Mouse (Mus musculus) neural tube, embryonic 13.5 days (tissue): Measurements from ENCODE around the gene Ttll3. TPM values are rescaled to one million over a fixed set of nuclear protein-coding genes. Genes with fewer than 3 reads are reported as not detected.

ENCODE experiments used
- ATAC-seq: fragments of 200-750 bp; cut with Nextera tagmentation; 2 replicates; pipeline ENCODE4 v1.8.0; 2017; ENCODE audit warnings: low read depth, mild to moderate bottlenecking, moderate TSS enrichment, moderate library complexity
- H3K27ac ChIP-seq: fragments of 300-500 bp; sonication (generic); replicated peaks from 2 replicates; pipeline ENCODE4 v1.5.1; 2015; ENCODE audit warnings: moderate library complexity, mild to moderate bottlenecking, inconsistent platforms
- H3K27me3 ChIP-seq: fragments of 300-500 bp; sonication (generic); 2 replicates; pipeline ENCODE4 v1.6.1; 2015; ENCODE audit warnings: mild to moderate bottlenecking, inconsistent platforms
- H3K36me3 ChIP-seq: fragments of 300-500 bp; sonication (generic); 2 replicates; pipeline ENCODE4 v1.6.1; 2015; ENCODE audit warnings: mild to moderate bottlenecking, inconsistent platforms
- H3K4me1 ChIP-seq: fragments of 300-500 bp; sonication (generic); replicated peaks from 2 replicates; pipeline ENCODE4 v1.6.1; 2015; ENCODE audit warnings: inconsistent platforms
- H3K4me2 ChIP-seq: fragments of 300-500 bp; sonication (generic); 2 replicates; pipeline ENCODE4 v1.6.1; 2015; ENCODE audit warnings: inconsistent platforms, mild to moderate bottlenecking, moderate library complexity
- H3K4me3 ChIP-seq: fragments of 300-500 bp; sonication (generic); 2 replicates; pipeline ENCODE4 v1.5.1; 2015; ENCODE audit warnings: mild to moderate bottlenecking, inconsistent platforms
- H3K9ac ChIP-seq: fragments of 300-500 bp; sonication (generic); 2 replicates; pipeline ENCODE4 v1.6.1; 2015; ENCODE audit warnings: moderate library complexity, mild to moderate bottlenecking, inconsistent platforms
- H3K9me3 ChIP-seq: fragments of 300-500 bp; sonication (generic); 2 replicates; pipeline ENCODE4 v1.6.1; 2016; ENCODE audit warnings: inconsistent platforms
- WGBS: fragments of 180-500 bp; shearing (Covaris S2); methylation state at CpG from one replicate; pipeline ENCODE4 v1.1.7; 2015; 5-methylcytosine and 5-hydroxymethylcytosine counted together
- polyA plus RNA-seq: library from polyadenylated mRNA; unstranded; fragments of >200 nt; fragmentation: Nextera tagmentation; extraction: Ambion mirVana; gene quantifications from 2 replicates; pipeline ENCODE4 v1.2.1, GENCODE M21; 2015

Ttll3 gene
- 9.9 and 11.3 TPM in 2 replicates for polyA plus RNA-seq

GRCm38 (mm10) chr6:113388960-113389359, at the start of gene Ttll3:
TSS of gene Ttll3 (plus strand) at chr6:113389260.
- WGBS, result 74% methylated on average over 8 of the region's 8 CpGs
- H3K36me3 ChIP-seq, result peaks cover 72% of the 10 kb centered on the region

GRCm38 (mm10) chr6:113341574-113341973, 47.5 kb upstream of the Ttll3 start:
- Histone ChIP-seq H3K36me3 (peaks cover 35% of the 10 kb centered on the region), H3K27me3 (no peaks in the 10 kb centered on the region), H3K9ac (no peak overlapping the region), H3K4me1 (peaks cover 32% of the 10 kb centered on the region), H3K27ac (no peak overlapping the region), H3K9me3 (no peaks in the 10 kb centered on the region), H3K4me2 (peak overlapping the region; percentile 30; the same call in 1 of the 2 replicates), H3K4me3 (no peak overlapping the region)
- ATAC-seq, result no peak
- 83% methylated on average over 6 of the region's 6 CpGs for WGBS

More at GRCm38 (mm10) chr6:113388960-113389359, at the start of gene Ttll3:
- Histone ChIP-seq H3K9me3 (no peaks in the 10 kb centered on the region), H3K4me3 (no peak within 1 kb of the TSS), H3K4me1 (peaks cover 25% of the 10 kb centered on the region), H3K9ac (no peak within 1 kb of the TSS), H3K4me2 (no peak within 1 kb of the TSS), H3K27ac (no peak within 1 kb of the TSS), H3K27me3 (no peaks in the 10 kb centered on the region)
- ATAC-seq, result no peak

GRCm38 (mm10) chr6:113342297-113342696, 46.8 kb upstream of the Ttll3 start:
- H3K4me3 ChIP-seq, result peak overlapping the region; percentile 51
- H3K4me1 ChIP-seq, result peaks cover 32% of the 10 kb centered on the region
- peak overlapping the region; percentile 68 for H3K4me2 ChIP-seq
- WGBS, result 43% methylated on average over 4 of the region's 7 CpGs
- ATAC-seq, result no peak
- H3K27me3 ChIP-seq, result no peaks in the 10 kb centered on the region
- peaks cover 31% of the 10 kb centered on the region for H3K36me3 ChIP-seq
- H3K27ac ChIP-seq, result no peak overlapping the region
- H3K9ac ChIP-seq, result peak overlapping the region; percentile 78
- no peaks in the 10 kb centered on the region for H3K9me3 ChIP-seq

- Histone ChIP-seq H3K27ac (0 out of 2 replicates have a peak within 1 kb of the TSS, but pooled peaks have one; percentile 38), H3K36me3 (peaks cover 20% of the 10 kb centered on the region; the same call in 1 of the 2 replicates), H3K4me1 (peaks cover 32% of the 10 kb centered on the region), H3K9me3 (no peaks in the 10 kb centered on the region), H3K4me2 (peak within 1 kb of the TSS; percentile 68), H3K4me3 (peak within 1 kb of the TSS; percentile 51), H3K9ac (peak within 1 kb of the TSS; percentile 78), H3K27me3 (0 out of 2 replicates have a peak, but pooled peaks cover 3% of the 10 kb centered on the region)
- WGBS, result 17% methylated on average over 32 of the region's 32 CpGs
- peak; percentile 80 for ATAC-seq
These were observed 45.6 kb upstream of the Ttll3 start, which contains the start of gene Camk1 for GRCm38 (mm10) chr6:113343177-113344092. TSS of gene Camk1 (minus strand) at chr6:113343984.

GRCm38 (mm10) chr6:113344321-113344720, 44.7 kb upstream of the Ttll3 start:
- Histone ChIP-seq H3K9me3 (no peaks in the 10 kb centered on the region), H3K4me3 (peak overlapping the region; percentile 51; the same call in 1 of the 2 replicates), H3K9ac (peak overlapping the region; percentile 78; the same call in 1 of the 2 replicates), H3K36me3 (peaks cover 12% of the 10 kb centered on the region; the same call in 1 of the 2 replicates), H3K27me3 (0 out of 2 replicates have a peak, but pooled peaks cover 3% of the 10 kb centered on the region), H3K27ac (no peak overlapping the region), H3K4me1 (peaks cover 32% of the 10 kb centered on the region), H3K4me2 (peak overlapping the region; percentile 68; the same call in 1 of the 2 replicates)
- ATAC-seq, result no peak; the same call in 1 of the 2 replicates
- WGBS, result 50% methylated on average over 2 of the region's 2 CpGs

- WGBS, result 81% methylated on average over 4 of the region's 4 CpGs
- no peaks in the 10 kb centered on the region for H3K36me3 ChIP-seq
- no peak overlapping the region for H3K9ac ChIP-seq
- no peak overlapping the region for H3K4me3 ChIP-seq
- H3K4me2 ChIP-seq, result no peak overlapping the region
- no peaks in the 10 kb centered on the region for H3K9me3 ChIP-seq
- peaks cover 25% of the 10 kb centered on the region for H3K4me1 ChIP-seq
- no peak overlapping the region for H3K27ac ChIP-seq
- 0 out of 2 replicates have a peak, but pooled peaks cover 3% of the 10 kb centered on the region for H3K27me3 ChIP-seq
- ATAC-seq, result no peak
These were observed 42.2 kb upstream of the Ttll3 start for GRCm38 (mm10) chr6:113346897-113347296.

- ATAC-seq, result no peak
These were observed 38.5 kb upstream of the Ttll3 start for GRCm38 (mm10) chr6:113350538-113350937.

GRCm38 (mm10) chr6:113351161-113351560, 37.9 kb upstream of the Ttll3 start:
- 100% methylated on average over 1 of the region's 1 CpGs for WGBS
- ATAC-seq, result no peak
- H3K4me3 ChIP-seq, result no peak overlapping the region
- H3K4me2 ChIP-seq, result no peak overlapping the region
- H3K27ac ChIP-seq, result no peak overlapping the region
- no peaks in the 10 kb centered on the region for H3K36me3 ChIP-seq
- no peaks in the 10 kb centered on the region for H3K9me3 ChIP-seq
- H3K9ac ChIP-seq, result no peak overlapping the region
- 0 out of 2 replicates have a peak, but pooled peaks cover 3% of the 10 kb centered on the region for H3K27me3 ChIP-seq
- no peaks in the 10 kb centered on the region for H3K4me1 ChIP-seq

More at GRCm38 (mm10) chr6:113350538-113350937, 38.5 kb upstream of the Ttll3 start:
- H3K27ac ChIP-seq, result no peak overlapping the region
- no peaks in the 10 kb centered on the region for H3K36me3 ChIP-seq
- no peaks in the 10 kb centered on the region for H3K9me3 ChIP-seq
- H3K4me1 ChIP-seq, result no peaks in the 10 kb centered on the region
- 0 out of 2 replicates have a peak, but pooled peaks cover 3% of the 10 kb centered on the region for H3K27me3 ChIP-seq
- no peak overlapping the region for H3K4me3 ChIP-seq
- no peak overlapping the region for H3K4me2 ChIP-seq
- no peak overlapping the region for H3K9ac ChIP-seq

- Histone ChIP-seq H3K9ac (no peak overlapping the region), H3K4me3 (no peak overlapping the region), H3K27me3 (0 out of 2 replicates have a peak, but pooled peaks cover 3% of the 10 kb centered on the region), H3K4me1 (no peaks in the 10 kb centered on the region), H3K9me3 (no peaks in the 10 kb centered on the region), H3K27ac (no peak overlapping the region), H3K4me2 (no peak overlapping the region), H3K36me3 (no peaks in the 10 kb centered on the region)
- WGBS, result 63% methylated on average over 10 of the region's 10 CpGs
- no peak for ATAC-seq
These were observed 37.4 kb upstream of the Ttll3 start for GRCm38 (mm10) chr6:113351653-113352052.

- 66% methylated on average over 3 of the region's 3 CpGs for WGBS
- Histone ChIP-seq H3K4me1 (no peaks in the 10 kb centered on the region), H3K4me3 (no peak overlapping the region), H3K9ac (no peak overlapping the region), H3K36me3 (no peaks in the 10 kb centered on the region), H3K4me2 (no peak overlapping the region), H3K9me3 (no peaks in the 10 kb centered on the region), H3K27me3 (no peaks in the 10 kb centered on the region), H3K27ac (no peak overlapping the region)
- no peak for ATAC-seq
These were observed 36.2 kb upstream of the Ttll3 start for GRCm38 (mm10) chr6:113352820-113353219.

GRCm38 (mm10) chr6:113353696-113354095, 35.4 kb upstream of the Ttll3 start:
- Histone ChIP-seq H3K27ac (no peak overlapping the region), H3K9me3 (no peaks in the 10 kb centered on the region), H3K36me3 (no peaks in the 10 kb centered on the region), H3K4me3 (no peak overlapping the region), H3K9ac (no peak overlapping the region), H3K4me2 (no peak overlapping the region), H3K4me1 (no peaks in the 10 kb centered on the region), H3K27me3 (no peaks in the 10 kb centered on the region)
- WGBS, result 77% methylated on average over 3 of the region's 3 CpGs
- no peak for ATAC-seq

GRCm38 (mm10) chr6:113361476-113361875, 27.6 kb upstream of the Ttll3 start:
- peaks cover 4% of the 10 kb centered on the region; the same call in 1 of the 2 replicates for H3K36me3 ChIP-seq
- no peak overlapping the region for H3K9ac ChIP-seq
- H3K4me2 ChIP-seq, result no peak overlapping the region
- H3K27me3 ChIP-seq, result no peaks in the 10 kb centered on the region
- WGBS, result 75% methylated on average over 4 of the region's 4 CpGs
- H3K4me1 ChIP-seq, result no peaks in the 10 kb centered on the region
- H3K4me3 ChIP-seq, result no peak overlapping the region
- no peak overlapping the region for H3K27ac ChIP-seq
- no peaks in the 10 kb centered on the region for H3K9me3 ChIP-seq
- no peak for ATAC-seq
